In the genomic region with DNA sequence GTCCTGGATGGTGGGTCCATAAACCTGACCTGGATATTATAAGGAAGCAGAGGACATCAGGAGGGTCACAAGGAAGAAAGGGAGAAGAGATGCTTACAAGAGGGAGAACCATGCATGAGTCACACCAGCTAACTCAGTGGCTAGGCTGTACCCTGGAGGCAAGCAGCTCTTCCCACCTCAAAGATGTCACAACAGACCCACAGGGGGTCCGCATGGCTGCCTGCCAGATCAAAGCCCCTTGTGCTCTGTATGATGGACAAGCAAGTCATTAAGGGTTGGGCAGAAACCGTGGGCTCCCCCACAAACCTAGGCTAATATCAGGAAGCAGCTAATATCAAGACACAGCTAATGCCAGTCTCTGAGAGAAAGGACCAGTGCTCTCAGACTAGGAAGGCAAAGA, we compare ENCODE assay signal across 24 mouse cellular contexts.
DNase-seq lines count a peak whose midpoint lies in the region; ATAC-seq and TF ChIP-seq lines count a peak whose summit lies in the region.
"Had no signal": no experiment of that assay in that cellular context is flagged by ENCODE, and none has a peak within 500 bp of the region (broad histone marks: within the 10 kb centered on the region; RNA-seq: fewer than 3 reads in every experiment).

No protein-coding gene starts in this region.

- 50% methylated on average over 2 of the region's 2 CpGs for WGBS in forebrain, embryonic 11.5 days
- WGBS in forebrain, embryonic 13.5 days: 60% methylated on average over 2 of the region's 2 CpGs
- WGBS in hindbrain, embryonic 10.5 days: 41% methylated on average over 2 of the region's 2 CpGs
- WGBS in hindbrain, postnatal 0 days: 43% methylated on average over 2 of the region's 2 CpGs

- TF ChIP-seq CTCF in hindbrain, postnatal 0 days (IDR thresholded peaks at IDR 0.05; ENCODE audit: low read depth): no peak

- no peaks in the 10 kb centered on the region for H3K4me1 ChIP-seq in forebrain, embryonic 11.5 days (replicated peaks; ENCODE audit: control insufficient read depth, insufficient read depth, low read length)
- no peaks in the 10 kb centered on the region for H3K4me1 ChIP-seq in forebrain, embryonic 13.5 days
- H3K4me1 ChIP-seq in hindbrain, embryonic 10.5 days (replicated peaks): peaks cover 7% of the 10 kb centered on the region; the same call in 1 of the 2 replicates
- no peaks in the 10 kb centered on the region for H3K4me1 ChIP-seq in hindbrain, postnatal 0 days (ENCODE audit: insufficient read depth, low read length)
- H3K4me1 ChIP-seq: embryonic facial prominence, embryonic 12.5 days; forebrain, embryonic 12.5 days; forebrain, embryonic 15.5 days had no signal

- no peaks in the 10 kb centered on the region for H3K9me3 ChIP-seq in forebrain, embryonic 11.5 days (ENCODE audit: control insufficient read depth, low read length)
- no peaks in the 10 kb centered on the region for H3K9me3 ChIP-seq in forebrain, embryonic 13.5 days (replicated peaks)
- no peaks in the 10 kb centered on the region for H3K9me3 ChIP-seq in hindbrain, embryonic 10.5 days
- no peaks in the 10 kb centered on the region for H3K9me3 ChIP-seq in hindbrain, postnatal 0 days (ENCODE audit: low read length)
- H3K9me3 ChIP-seq: embryonic facial prominence, embryonic 12.5 days; forebrain, embryonic 12.5 days; forebrain, embryonic 15.5 days had no signal

- no peak overlapping the region for H3K27ac ChIP-seq in forebrain, embryonic 11.5 days (ENCODE audit: low read depth, low read length)
- H3K27ac ChIP-seq in forebrain, embryonic 13.5 days: no peak overlapping the region
- no peak overlapping the region for H3K27ac ChIP-seq in hindbrain, embryonic 10.5 days
- no peak overlapping the region for H3K27ac ChIP-seq in hindbrain, postnatal 0 days
- H3K27ac ChIP-seq: embryonic facial prominence, embryonic 12.5 days; forebrain, embryonic 12.5 days; forebrain, embryonic 15.5 days had no signal

- no peak overlapping the region for H3K9ac ChIP-seq in forebrain, embryonic 11.5 days (ENCODE audit: low read length)
- H3K9ac ChIP-seq in forebrain, embryonic 13.5 days: no peak overlapping the region
- no peak overlapping the region for H3K9ac ChIP-seq in hindbrain, postnatal 0 days (replicated peaks; ENCODE audit: low read length)
- H3K9ac ChIP-seq: embryonic facial prominence, embryonic 12.5 days; forebrain, embryonic 12.5 days; forebrain, embryonic 15.5 days; forebrain, postnatal 0 days had no signal

- no peak overlapping the region for H3K4me2 ChIP-seq in forebrain, embryonic 11.5 days (ENCODE audit: low read depth, low read length, severe bottlenecking)
- no peak overlapping the region for H3K4me2 ChIP-seq in forebrain, embryonic 13.5 days
- no peak overlapping the region for H3K4me2 ChIP-seq in hindbrain, postnatal 0 days (ENCODE audit: low read depth, low read length)
- H3K4me2 ChIP-seq: embryonic facial prominence, embryonic 12.5 days; forebrain, embryonic 12.5 days; forebrain, embryonic 15.5 days had no signal

- H3K4me3 ChIP-seq in forebrain, embryonic 11.5 days (ENCODE audit: low read depth, low read length): no peak overlapping the region
- no peak overlapping the region for H3K4me3 ChIP-seq in forebrain, embryonic 13.5 days
- no peak overlapping the region for H3K4me3 ChIP-seq in hindbrain, embryonic 10.5 days
- H3K4me3 ChIP-seq in hindbrain, postnatal 0 days (ENCODE audit: low read length): no peak overlapping the region
- H3K4me3 ChIP-seq: embryonic facial prominence, embryonic 12.5 days; forebrain, embryonic 12.5 days; forebrain, embryonic 15.5 days had no signal

- H3K27me3 ChIP-seq in forebrain, embryonic 11.5 days (ENCODE audit: control insufficient read depth, insufficient read depth, low read length): no peaks in the 10 kb centered on the region
- no peaks in the 10 kb centered on the region for H3K27me3 ChIP-seq in forebrain, embryonic 13.5 days
- no peaks in the 10 kb centered on the region for H3K27me3 ChIP-seq in hindbrain, embryonic 10.5 days (ENCODE audit: insufficient read depth, poor library complexity, severe bottlenecking)
- H3K27me3 ChIP-seq in hindbrain, postnatal 0 days (ENCODE audit: insufficient read depth, low read length): no peaks in the 10 kb centered on the region
- H3K27me3 ChIP-seq: CH12.LX; embryonic facial prominence, embryonic 12.5 days; forebrain, embryonic 12.5 days; forebrain, embryonic 15.5 days; Patski had no signal

- ATAC-seq in forebrain, embryonic 11.5 days (replicated peaks; ENCODE audit: low FRiP score): peak; percentile 56
- no peak for ATAC-seq in forebrain, embryonic 13.5 days
- no peak for ATAC-seq in hindbrain, postnatal 0 days
- ATAC-seq: activated CD4-positive, CD25-positive, alpha-beta regulatory T cell, adult 4 months; CD4-positive, CD25-positive, alpha-beta regulatory T cell, adult 4 months; forebrain, embryonic 15.5 days; forebrain, postnatal 0 days; Patski had no signal

- DNase-seq in cerebellum, postnatal 10 days: peak; percentile 13 to 21
- no peak for DNase-seq in cerebellum, adult 9-10 months
- DNase-seq in forebrain, embryonic 11.5 days (ENCODE audit: low spot score): no peak
- peak; percentile 4 for DNase-seq in hindbrain, embryonic 10.5 days (ENCODE audit: low spot score)
- no peak for DNase-seq in hindbrain, postnatal 0 days (ENCODE audit: low spot score)
- DNase-seq in lung, postnatal 10 days: peak; percentile 4
- no peak for DNase-seq in lung, adult 18-20 months
- DNase-seq: adrenal gland, adult 8-10 months; adrenal gland, postnatal 14 days; adrenal gland, postnatal 36 days; B cell, adult 2 months; cerebellum, adult 11-12 months; cerebellum, adult 2 months; cerebellum, adult 9-11 months; forebrain, postnatal 0 days had no signal

- H3K36me3 ChIP-seq in forebrain, embryonic 11.5 days (ENCODE audit: control insufficient read depth, insufficient read depth, low read length): no peaks in the 10 kb centered on the region
- no peaks in the 10 kb centered on the region for H3K36me3 ChIP-seq in forebrain, embryonic 13.5 days (ENCODE audit: poor library complexity, severe bottlenecking)
- no peaks in the 10 kb centered on the region for H3K36me3 ChIP-seq in hindbrain, embryonic 10.5 days
- no peaks in the 10 kb centered on the region for H3K36me3 ChIP-seq in hindbrain, postnatal 0 days (ENCODE audit: insufficient read depth, low read length)
- H3K36me3 ChIP-seq: embryonic facial prominence, embryonic 12.5 days; forebrain, embryonic 12.5 days; forebrain, embryonic 15.5 days; G1E had no signal

Comparison
In these comparisons a context has a peak if more than half of its experiments do, and no peak if none do; other contexts are left out.
1. DNase-seq: peak in cerebellum, postnatal 10 days (2 of 2), hindbrain, embryonic 10.5 days (single experiment) and lung, postnatal 10 days (single experiment); none in cerebellum, adult 9-10 months (single experiment), forebrain, embryonic 11.5 days (single experiment), hindbrain, postnatal 0 days (single experiment) and lung, adult 18-20 months (0 of 2).